Mouse (Mus musculus) kidney, embryonic 14.5 days (tissue): ENCODE results near the gene Tcta. TPM values are rescaled to one million over a fixed set of nuclear protein-coding genes. Genes with fewer than 3 reads are reported as not detected.

Source experiments
- polyA plus RNA-seq: library from polyadenylated mRNA; unstranded; fragments of >200 nt; fragmentation: Nextera tagmentation; extraction: Ambion mirVana; gene quantifications from 2 replicates; pipeline ENCODE4 v1.2.1, GENCODE M21; 2014

Gene Tcta
- polyA plus RNA-seq, 1 experiment from 2014 or later: 27.8 TPM

Other genes starting within 250 kb of the Tcta start
- not detected in 2 replicates for gene Mst1, start 225.7 kb downstream of the Tcta start, polyA plus RNA-seq
- 20.0 and 30.9 TPM in 2 replicates for gene Rnf123, start 222.8 kb downstream of the Tcta start, polyA plus RNA-seq
- 55.2 and 57.8 TPM in 2 replicates for gene Apeh, start 211.6 kb downstream of the Tcta start, polyA plus RNA-seq
- 0.76 and 0.77 TPM in 2 replicates for gene Bsn, start 115.8 kb downstream of the Tcta start, polyA plus RNA-seq
- 60.7 and 129 TPM in 2 replicates for gene Dag1, start 42.2 kb downstream of the Tcta start, polyA plus RNA-seq
- gene Nicn1, start 15.7 kb downstream of the Tcta start, polyA plus RNA-seq: 40.2 and 42.4 TPM in 2 replicates
- 30.8 and 35.1 TPM in 2 replicates for gene Amt, start 9.3 kb downstream of the Tcta start, polyA plus RNA-seq
- 317 and 358 TPM in 2 replicates for gene Rhoa, start within 50 bp of the Tcta start, polyA plus RNA-seq
- 654 and 725 TPM in 2 replicates for gene Gpx1, start 32.7 kb upstream of the Tcta start, polyA plus RNA-seq
- gene Usp4, start 41.7 kb upstream of the Tcta start, polyA plus RNA-seq: 62.1 and 114 TPM in 2 replicates
- gene 1700102P08Rik, start 86.6 kb upstream of the Tcta start, polyA plus RNA-seq: 0.36 and 0.79 TPM in 2 replicates
- gene Ccdc36, start 122.3 kb upstream of the Tcta start, polyA plus RNA-seq: 1.8 and 2.9 TPM in 2 replicates
- gene BC048562, start 130.3 kb upstream of the Tcta start, polyA plus RNA-seq: not detected in 2 replicates
- 50.7 and 54.7 TPM in 2 replicates for gene Ccdc71, start 154.4 kb upstream of the Tcta start, polyA plus RNA-seq
- gene Klhdc8b, start 155.4 kb upstream of the Tcta start, polyA plus RNA-seq: 21.6 and 22.9 TPM in 2 replicates
- gene Lamb2, start 173.6 kb upstream of the Tcta start, polyA plus RNA-seq: 21.5 and 31.9 TPM in 2 replicates
- 45.4 and 69.4 TPM in 2 replicates for gene Usp19, start 184.4 kb upstream of the Tcta start, polyA plus RNA-seq
- 99.1 and 117 TPM in 2 replicates for gene Qars, start 201.5 kb upstream of the Tcta start, polyA plus RNA-seq
- 91.0 and 139 TPM in 2 replicates for gene Qrich1, start 210.6 kb upstream of the Tcta start, polyA plus RNA-seq